Mouse (Mus musculus) spleen, adult 2 months (tissue): ENCODE measurements around the gene Gm35315.

ENCODE experiments used
- CTCF ChIP-seq: fragments of 200-500 bp; IDR thresholded peaks from 2 replicates; pipeline ENCODE4 v1.5.1; 2011; ENCODE audit warnings: mild to moderate bottlenecking, inconsistent platforms; ENCODE audit not compliant: insufficient read depth, insufficient read length, insufficient replicate concordance; ENCODE audit errors: extremely low read depth
- POLR2A ChIP-seq: fragments of 200-500 bp; IDR thresholded peaks from 2 replicates; pipeline ENCODE4 v1.6.1; 2011; ENCODE audit warnings: low read depth, low read length, inconsistent platforms

DNA sequence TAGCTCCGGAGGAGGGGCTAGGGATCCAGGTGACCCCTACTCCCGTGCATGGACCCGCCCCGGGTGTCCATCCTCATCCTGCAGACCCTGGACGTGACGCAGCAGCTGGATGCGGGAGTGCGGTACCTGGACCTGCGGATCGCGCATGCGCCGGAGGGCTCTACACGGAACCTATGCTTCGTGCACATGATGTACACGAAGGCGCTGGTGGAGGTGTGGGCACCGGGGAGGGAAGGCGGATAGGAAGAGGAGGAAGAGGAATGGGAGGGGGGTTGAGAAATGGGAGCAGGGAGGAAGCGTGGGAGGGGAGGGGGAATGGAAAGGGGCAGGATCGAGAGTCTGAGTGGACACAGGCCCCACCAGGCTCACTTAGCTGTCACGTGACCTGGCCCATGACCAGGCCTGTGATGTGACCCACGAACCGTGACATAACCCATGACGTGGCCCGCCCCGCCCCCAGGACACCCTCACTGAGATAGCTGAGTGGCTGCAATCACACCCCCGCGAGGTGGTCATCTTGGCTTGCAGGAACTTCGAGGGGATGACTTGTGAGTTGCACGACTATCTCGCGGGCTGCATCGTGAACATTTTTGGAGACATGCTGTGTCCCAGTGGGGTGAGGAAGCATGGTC lies 7.6 kb upstream of the Gm35315 start:
- TF ChIP-seq POLR2A (no peak), CTCF (no peak)
